Mouse (Mus musculus): ENCODE data around the gene Il1rapl2.

The Il1rapl2 gene

GRCm38 (mm10) chrX:138505049-138505448 lies 934.6 kb downstream of the Il1rapl2 start:
- DNase-seq (ENCODE audit: low read depth, low spot score): no peak
- Histone ChIP-seq H3K27me3 (ENCODE audit: control insufficient read depth, insufficient read depth, low read length, poor library complexity, severe bottlenecking) (no peaks in the 10 kb centered on the region), H3K36me3 (ENCODE audit: control insufficient read depth, insufficient read depth, low read length, poor library complexity, severe bottlenecking) (no peaks in the 10 kb centered on the region)

- H3K27me3 ChIP-seq (ENCODE audit: control insufficient read depth, insufficient read depth, low read length, poor library complexity, severe bottlenecking): no peaks in the 10 kb centered on the region
- DNase-seq (ENCODE audit: low read depth, low spot score): no peak
- H3K36me3 ChIP-seq (ENCODE audit: control insufficient read depth, insufficient read depth, low read length, poor library complexity, severe bottlenecking): no peaks in the 10 kb centered on the region
Observed at GRCm38 (mm10) chrX:138620106-138620505, 1049.7 kb downstream of the Il1rapl2 start.

GRCm38 (mm10) chrX:138625311-138625710 lies 1054.9 kb downstream of the Il1rapl2 start:
- DNase-seq (ENCODE audit: low read depth, low spot score): no peak
- Histone ChIP-seq H3K36me3 (ENCODE audit: control insufficient read depth, insufficient read depth, low read length, poor library complexity, severe bottlenecking) (no peaks in the 10 kb centered on the region), H3K27me3 (ENCODE audit: control insufficient read depth, insufficient read depth, low read length, poor library complexity, severe bottlenecking) (no peaks in the 10 kb centered on the region)

DNA sequence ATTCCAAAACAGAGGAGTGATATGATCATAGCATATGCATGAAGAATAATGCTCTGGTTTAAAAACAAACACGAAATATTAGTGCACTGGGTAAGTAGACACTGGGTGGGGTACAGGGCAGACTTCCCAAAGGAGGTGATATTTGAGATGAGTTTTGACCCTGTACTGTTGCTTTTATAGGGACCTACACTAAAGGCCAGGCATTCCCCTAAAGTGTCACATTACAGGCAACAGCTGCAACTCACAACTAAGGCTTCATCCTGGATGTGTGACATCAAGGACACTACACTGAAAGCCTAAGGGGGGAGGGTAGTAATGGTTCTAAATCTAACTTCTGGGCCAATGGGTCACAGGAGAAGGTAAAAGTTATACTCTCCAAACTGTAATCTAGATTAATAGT lies 1152.0 kb downstream of the Il1rapl2 start:
- DNase-seq (ENCODE audit: low read depth, low spot score): no peak
- Histone ChIP-seq H3K27me3 (ENCODE audit: control insufficient read depth, insufficient read depth, low read length, poor library complexity, severe bottlenecking) (no peaks in the 10 kb centered on the region), H3K36me3 (ENCODE audit: control insufficient read depth, insufficient read depth, low read length, poor library complexity, severe bottlenecking) (no peaks in the 10 kb centered on the region)

GRCm38 (mm10) chrX:138800958-138801357 lies 1230.5 kb downstream of the Il1rapl2 start:
- DNase-seq (ENCODE audit: low read depth, low spot score): no peak
- H3K27me3 ChIP-seq (ENCODE audit: control insufficient read depth, insufficient read depth, low read length, poor library complexity, severe bottlenecking): no peaks in the 10 kb centered on the region
- H3K36me3 ChIP-seq (ENCODE audit: control insufficient read depth, insufficient read depth, low read length, poor library complexity, severe bottlenecking): no peaks in the 10 kb centered on the region

GRCm38 (mm10) chrX:138831876-138832275 lies 1261.5 kb downstream of the Il1rapl2 start:
- no peaks in the 10 kb centered on the region for H3K27me3 ChIP-seq (ENCODE audit: control insufficient read depth, insufficient read depth, low read length, poor library complexity, severe bottlenecking)
- no peaks in the 10 kb centered on the region for H3K36me3 ChIP-seq (ENCODE audit: control insufficient read depth, insufficient read depth, low read length, poor library complexity, severe bottlenecking)
- no peak for DNase-seq (ENCODE audit: low read depth, low spot score)

- DNase-seq (ENCODE audit: low read depth, low spot score): no peak
- Histone ChIP-seq H3K36me3 (ENCODE audit: control insufficient read depth, insufficient read depth, low read length, poor library complexity, severe bottlenecking) (no peaks in the 10 kb centered on the region), H3K27me3 (ENCODE audit: control insufficient read depth, insufficient read depth, low read length, poor library complexity, severe bottlenecking) (no peaks in the 10 kb centered on the region)
Observed at GRCm38 (mm10) chrX:138833894-138834293, 1263.5 kb downstream of the Il1rapl2 start.

DNA sequence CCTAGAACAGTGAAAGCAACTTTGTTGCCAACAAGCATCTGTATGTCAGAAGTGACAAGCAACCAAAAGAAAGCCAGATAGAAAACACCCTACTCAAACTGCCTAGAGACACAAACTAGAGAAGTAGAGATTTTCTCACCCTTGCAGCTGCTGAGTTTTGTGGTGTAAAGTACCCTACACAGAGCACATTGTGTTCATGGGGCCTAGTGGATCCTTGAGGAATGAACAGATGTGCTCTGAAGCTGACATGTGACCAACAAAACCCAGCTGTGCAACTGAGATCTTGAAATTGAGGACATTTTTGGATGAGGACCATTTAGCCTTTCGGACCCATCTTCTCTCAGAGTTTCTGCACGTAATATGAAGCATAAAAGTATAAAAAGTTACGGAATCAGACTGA lies 1268.0 kb downstream of the Il1rapl2 start:
- Histone ChIP-seq H3K27me3 (ENCODE audit: control insufficient read depth, insufficient read depth, low read length, poor library complexity, severe bottlenecking) (no peaks in the 10 kb centered on the region), H3K36me3 (ENCODE audit: control insufficient read depth, insufficient read depth, low read length, poor library complexity, severe bottlenecking) (no peaks in the 10 kb centered on the region)
- DNase-seq (ENCODE audit: low read depth, low spot score): no peak
